Mouse (Mus musculus): ENCODE data around the gene Sh2d2a.
"Not testable (repeated sequence)": the region's sequence is repeated elsewhere in the genome, so short reads cannot be mapped to it uniquely, and the experiment has no call there.

GRCm38 (mm10) chr3:87864111-87864510, 17.6 kb downstream of the Sh2d2a start:
- not testable (repeated sequence) for TF ChIP-seq CTCF (conservative IDR thresholded peaks at IDR 0.05; ENCODE audit: low read length); POU5F1 (IDR thresholded peaks at IDR 0.05; ENCODE audit: borderline replicate concordance, low read length); NANOG (IDR thresholded peaks at IDR 0.05; ENCODE audit: borderline replicate concordance, low read length)
